Mouse (Mus musculus) forebrain, embryonic 14.5 days (tissue): ENCODE data around the gene Rab11fip3. TPM values are rescaled to one million over a fixed set of nuclear protein-coding genes. Genes with fewer than 3 reads are reported as not detected.

Experiments used
- ATAC-seq: fragments of 200-750 bp; cut with Nextera tagmentation; 2 replicates; pipeline ENCODE4 v1.8.0; 2017; ENCODE audit warnings: mild to moderate bottlenecking, moderate library complexity
- DNase-seq: peaks from one replicate; pipeline ENCODE4 v3.0.0-alpha.2; 2015; ENCODE audit warnings: low spot score
- H3K27ac ChIP-seq: fragments of 300-500 bp; sonication (generic); 2 replicates; pipeline ENCODE4 v1.5.1; 2014; ENCODE audit warnings: low read depth, mild to moderate bottlenecking, control low read depth, low read length, moderate library complexity
- H3K27me3 ChIP-seq: fragments of 300-500 bp; sonication (generic); replicated peaks from 2 replicates; pipeline ENCODE4 v1.6.1; 2014; ENCODE audit warnings: low read length, control low read depth, mixed read lengths; ENCODE audit not compliant: control insufficient read depth, insufficient read depth
- H3K36me3 ChIP-seq: fragments of 300-500 bp; sonication (generic); 2 replicates; pipeline ENCODE4 v1.6.1; 2014; ENCODE audit warnings: low read length, control low read depth; ENCODE audit not compliant: control insufficient read depth, insufficient read depth
- H3K4me1 ChIP-seq: fragments of 300-500 bp; sonication (generic); 2 replicates; pipeline ENCODE4 v1.6.1; 2014; ENCODE audit warnings: antibody characterized with exemption, low read length, control low read depth; ENCODE audit not compliant: control insufficient read depth, insufficient read depth
- H3K4me2 ChIP-seq: fragments of 300-500 bp; sonication (generic); 2 replicates; pipeline ENCODE4 v1.6.1; 2014; ENCODE audit warnings: mild to moderate bottlenecking, control low read depth, low read length
- H3K4me3 ChIP-seq: fragments of 300-500 bp; sonication (generic); 2 replicates; pipeline ENCODE4 v1.5.1; 2014; ENCODE audit warnings: low read depth, low read length, control low read depth
- H3K9ac ChIP-seq: fragments of 300-500 bp; sonication (generic); 2 replicates; pipeline ENCODE4 v1.6.1; 2014; ENCODE audit warnings: mild to moderate bottlenecking, low read length, control low read depth, moderate library complexity
- H3K9me3 ChIP-seq: fragments of 300-500 bp; sonication (generic); replicated peaks from 2 replicates; pipeline ENCODE4 v1.6.1; 2016; ENCODE audit warnings: low read length, control low read depth, mixed read lengths; ENCODE audit not compliant: control insufficient read depth
- WGBS: fragments of 180-500 bp; shearing (Covaris S2); extraction: QIAGEN DNeasy Blood & Tissue Kit; methylation state at CpG from one replicate; pipeline ENCODE4 v1.1.7; 2014; 5-methylcytosine and 5-hydroxymethylcytosine counted together
- polyA plus RNA-seq: library from polyadenylated mRNA; unstranded; fragments of >200 nt; fragmentation: Nextera tagmentation; extraction: Ambion mirVana; gene quantifications from 2 replicates; pipeline ENCODE4 v1.2.1, GENCODE M21; 2014

Rab11fip3 gene
- polyA plus RNA-seq, 1 experiment from 2014 or later = 15.2 TPM

DNA sequence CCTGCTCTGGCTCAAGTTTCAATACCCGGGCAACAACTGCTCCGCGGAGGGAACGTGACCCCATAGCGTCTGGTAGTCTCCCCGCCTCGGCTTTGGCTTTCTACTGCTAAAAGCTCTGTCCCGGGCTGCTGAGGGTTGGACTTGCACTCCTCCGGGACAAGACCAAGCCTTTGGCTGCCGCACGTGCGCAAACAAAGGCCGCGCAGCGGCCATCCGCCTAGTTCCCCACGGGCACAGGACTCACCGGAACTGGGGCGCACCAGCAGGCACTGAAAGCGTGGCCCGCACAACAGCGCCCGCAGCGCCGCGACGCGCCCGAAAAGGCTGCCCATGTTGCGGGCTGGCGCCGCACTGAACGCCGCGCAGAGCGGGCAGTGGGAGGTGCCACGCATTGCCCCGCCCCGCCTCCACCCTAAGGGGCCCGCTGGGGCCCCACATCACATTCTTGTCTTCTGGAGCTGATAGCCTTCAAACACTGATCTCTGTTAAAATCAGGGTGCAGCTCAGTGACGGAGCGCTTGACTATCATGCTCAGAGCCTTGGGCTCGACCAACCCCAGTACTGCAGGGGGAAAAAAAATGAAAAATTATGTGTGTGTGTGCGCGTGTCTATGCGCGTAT is 25.9 kb upstream of the Rab11fip3 start, which contains the start of gene Nme4:
Gene Nme4 (minus strand): TSS at position 482 of the 620 bp plus-strand sequence.
- H3K27ac ChIP-seq = peak within 1 kb of the TSS; percentile 49
- H3K9ac ChIP-seq = peak within 1 kb of the TSS; percentile 87
- peak within 1 kb of the TSS; percentile 81 for H3K4me2 ChIP-seq
- H3K36me3 ChIP-seq = no peaks in the 10 kb centered on the region
- peaks cover 4% of the 10 kb centered on the region; the same call in 1 of the 2 replicates for H3K4me1 ChIP-seq
- no peaks in the 10 kb centered on the region for H3K9me3 ChIP-seq
- DNase-seq (peak; percentile 68), ATAC-seq (peak; percentile 87)
- 3% methylated on average over 47 of the region's 47 CpGs for WGBS
- peak within 1 kb of the TSS; percentile 52 for H3K4me3 ChIP-seq
- no peaks in the 10 kb centered on the region for H3K27me3 ChIP-seq

DNA sequence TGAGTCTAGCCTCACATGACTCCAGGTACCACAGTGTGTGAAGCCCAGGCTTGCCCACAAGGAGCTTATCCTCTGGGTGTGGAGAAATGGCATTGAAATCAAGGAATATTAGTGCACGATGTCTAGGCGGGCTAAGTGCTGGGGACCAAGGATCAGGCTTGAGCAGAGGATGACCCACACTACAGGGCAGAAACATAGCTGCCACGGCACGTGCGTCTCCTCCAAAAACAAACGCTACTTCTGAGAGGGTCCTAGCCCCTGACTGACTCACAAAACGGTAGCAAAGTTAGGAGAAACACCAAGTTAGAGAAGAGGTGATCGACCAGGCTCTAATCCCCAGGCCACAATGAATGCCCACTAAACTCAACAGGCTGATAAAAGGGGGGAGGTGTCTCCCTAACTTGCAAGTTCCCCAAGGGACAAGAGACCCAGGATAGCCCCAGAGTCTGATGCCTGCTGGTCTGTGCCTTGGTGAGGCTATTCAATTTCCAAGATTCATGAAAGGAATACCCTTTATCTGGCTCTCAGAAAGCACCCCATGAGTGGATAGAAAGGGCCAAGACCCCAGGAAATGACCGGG is 25.3 kb upstream of the Rab11fip3 start:
- ATAC-seq (0 out of 2 replicates have a peak, but pooled peaks have one; percentile 1), DNase-seq (no peak)
- Histone ChIP-seq H3K27me3 (no peaks in the 10 kb centered on the region), H3K4me2 (peak overlapping the region; percentile 81), H3K9me3 (no peaks in the 10 kb centered on the region), H3K36me3 (no peaks in the 10 kb centered on the region), H3K4me1 (peaks cover 7% of the 10 kb centered on the region; the same call in 1 of the 2 replicates), H3K4me3 (peak overlapping the region; percentile 52), H3K9ac (peak overlapping the region; percentile 87), H3K27ac (peak overlapping the region; percentile 49; the same call in 1 of the 2 replicates)
- 27% methylated on average over 9 of the region's 9 CpGs for WGBS

DNA sequence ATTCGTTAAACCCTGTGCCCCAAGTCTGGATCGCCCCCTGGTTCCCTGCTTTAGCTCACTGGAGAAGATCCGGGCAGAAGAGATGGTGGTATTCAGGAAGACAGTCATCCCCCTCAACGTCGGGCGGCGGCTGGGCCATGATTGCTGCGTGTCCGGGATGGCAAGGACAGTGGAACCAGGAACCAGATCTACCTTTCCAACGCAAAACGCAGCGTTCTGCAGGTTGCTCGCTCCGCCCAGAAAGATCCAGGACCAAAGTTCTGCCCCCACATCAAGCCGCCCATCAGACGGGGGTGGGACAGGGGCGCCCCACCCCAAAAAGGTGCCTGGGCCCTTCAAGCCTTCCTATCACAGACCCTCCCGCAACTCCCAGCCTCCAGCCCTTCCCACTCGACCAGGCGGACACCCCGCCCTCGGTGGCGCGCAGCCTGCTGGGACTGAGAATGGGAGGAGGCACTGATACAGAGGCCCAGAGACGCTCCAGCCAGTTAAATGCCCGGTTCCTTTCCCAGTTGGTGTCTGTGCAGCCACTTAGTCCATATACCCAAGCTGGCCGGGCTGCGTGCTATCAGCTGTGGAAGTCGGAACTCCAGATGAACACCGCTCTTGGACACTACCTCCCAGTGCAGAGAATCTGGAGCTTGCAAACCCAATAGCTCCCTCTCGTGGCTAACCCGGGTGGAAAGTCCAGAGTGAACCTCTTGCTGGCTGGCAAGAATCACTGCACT is 20.7 kb upstream of the Rab11fip3 start, which contains the start of gene Decr2:
Gene Decr2 (minus strand): TSS at position 433 of the 728 bp plus-strand sequence.
- ATAC-seq (peak; percentile 85), DNase-seq (peak; percentile 96)
- Histone ChIP-seq H3K36me3 (no peaks in the 10 kb centered on the region), H3K4me2 (peak within 1 kb of the TSS; percentile 84), H3K27me3 (no peaks in the 10 kb centered on the region), H3K27ac (peak within 1 kb of the TSS; percentile 76), H3K9me3 (no peaks in the 10 kb centered on the region), H3K9ac (peak within 1 kb of the TSS; percentile 77), H3K4me3 (peak within 1 kb of the TSS; percentile 50), H3K4me1 (peaks cover 7% of the 10 kb centered on the region; the same call in 1 of the 2 replicates)
- 3% methylated on average over 28 of the region's 32 CpGs for WGBS

DNA sequence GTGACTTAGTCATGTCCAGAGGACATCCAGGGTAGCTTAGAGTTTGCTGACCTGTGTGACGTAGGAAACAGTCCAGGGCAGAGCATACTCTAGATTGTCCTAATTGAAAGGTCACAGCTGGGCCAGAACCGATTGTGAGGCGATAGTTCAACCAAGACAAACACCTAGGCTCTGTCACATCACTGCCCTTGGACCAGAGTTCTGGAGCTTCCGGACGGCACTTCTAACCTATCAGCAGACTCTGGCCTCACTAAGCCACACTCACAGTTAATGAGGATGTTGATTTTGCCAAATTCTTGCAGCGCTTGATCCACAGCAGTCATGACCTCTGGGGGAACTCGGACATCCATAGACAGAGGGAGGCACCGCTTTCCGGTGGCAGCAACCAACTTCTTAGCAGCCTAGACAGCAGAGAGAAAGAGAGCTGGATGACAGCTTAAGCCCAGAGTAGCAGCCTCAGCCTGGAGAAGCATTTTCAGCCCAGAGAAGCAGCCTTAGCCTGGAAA is 17.8 kb upstream of the Rab11fip3 start:
- Histone ChIP-seq H3K4me3 (no peak overlapping the region), H3K4me1 (peaks cover 3% of the 10 kb centered on the region; the same call in 1 of the 2 replicates), H3K36me3 (no peaks in the 10 kb centered on the region), H3K9me3 (no peaks in the 10 kb centered on the region), H3K4me2 (no peak overlapping the region), H3K27me3 (no peaks in the 10 kb centered on the region), H3K27ac (no peak overlapping the region), H3K9ac (no peak overlapping the region)
- ATAC-seq (no peak), DNase-seq (no peak)
- 97% methylated on average over 9 of the region's 9 CpGs for WGBS

DNA sequence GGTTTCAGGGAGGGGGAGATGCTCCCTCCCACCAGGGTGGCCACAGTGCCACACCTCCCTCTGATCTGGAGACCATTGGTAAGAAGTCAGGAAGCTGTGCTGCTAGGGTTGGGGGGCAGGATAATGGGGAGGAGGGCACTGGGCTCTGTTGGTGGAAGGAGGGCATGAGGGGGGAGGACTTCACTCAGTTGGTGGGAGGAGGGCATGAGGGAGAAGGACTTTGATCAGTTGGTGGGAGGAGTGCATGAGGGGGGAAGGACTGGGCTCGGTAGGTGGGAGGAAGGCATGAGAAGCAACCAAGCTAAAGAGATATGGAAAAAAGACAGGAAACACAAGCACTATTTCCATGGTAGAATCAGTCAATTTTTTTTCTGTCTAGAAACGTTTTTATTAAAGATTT is 11.5 kb upstream of the Rab11fip3 start:
- WGBS = 45% methylated on average over 2 of the region's 2 CpGs
- no peak for DNase-seq
- no peaks in the 10 kb centered on the region for H3K4me1 ChIP-seq
- H3K36me3 ChIP-seq = 0 out of 2 replicates have a peak, but pooled peaks cover 4% of the 10 kb centered on the region
- ATAC-seq = no peak
- H3K4me2 ChIP-seq = no peak overlapping the region
- H3K27ac ChIP-seq = no peak overlapping the region
- H3K9me3 ChIP-seq = no peaks in the 10 kb centered on the region
- no peak overlapping the region for H3K4me3 ChIP-seq
- no peaks in the 10 kb centered on the region for H3K27me3 ChIP-seq
- no peak overlapping the region for H3K9ac ChIP-seq

DNA sequence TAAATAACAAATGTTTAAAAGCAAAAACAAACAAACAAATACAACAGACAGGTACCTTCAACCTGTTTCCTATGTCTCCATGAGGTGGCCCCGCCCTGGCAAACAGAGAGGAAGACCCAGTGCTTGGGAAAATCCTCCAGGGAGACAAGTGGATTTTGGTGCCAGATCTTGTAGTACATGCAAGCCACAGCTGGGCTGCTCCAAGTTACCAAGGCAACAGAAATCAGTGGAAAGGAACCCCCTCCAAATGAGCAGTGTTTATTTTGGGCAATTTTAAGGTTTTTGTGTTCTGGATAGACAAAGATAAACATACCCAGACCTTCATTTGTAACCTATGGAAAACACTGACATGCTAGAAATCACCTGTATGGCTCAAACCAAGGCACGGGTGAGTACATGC is 9.5 kb upstream of the Rab11fip3 start:
- DNase-seq (peak; percentile 28), ATAC-seq (no peak)
- Histone ChIP-seq H3K9me3 (no peaks in the 10 kb centered on the region), H3K36me3 (0 out of 2 replicates have a peak, but pooled peaks cover 4% of the 10 kb centered on the region), H3K27ac (no peak overlapping the region), H3K4me1 (no peaks in the 10 kb centered on the region), H3K9ac (no peak overlapping the region), H3K4me2 (no peak overlapping the region), H3K27me3 (no peaks in the 10 kb centered on the region), H3K4me3 (no peak overlapping the region)
- WGBS = 70% methylated on average over 2 of the region's 2 CpGs

DNA sequence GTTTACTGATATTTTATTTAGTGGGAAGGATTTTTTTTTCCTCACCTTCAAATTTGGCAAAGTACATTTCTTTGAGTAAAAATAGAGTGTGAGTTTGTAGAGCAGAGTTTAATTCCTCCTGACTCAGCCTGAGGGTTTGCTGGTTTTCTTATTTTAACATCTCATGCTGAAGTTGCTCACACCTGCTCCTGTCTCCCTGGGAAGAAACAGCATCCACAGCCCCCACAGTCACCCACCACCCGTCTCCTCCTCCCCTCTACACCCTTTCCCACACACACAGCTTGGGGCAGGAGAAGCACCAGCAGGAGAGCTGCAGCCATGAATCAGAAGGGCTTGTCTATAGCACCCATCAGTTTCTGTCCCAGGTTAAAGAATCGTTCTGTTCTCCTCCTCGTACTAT is 5.9 kb upstream of the Rab11fip3 start:
- no peak for ATAC-seq
- WGBS = 69% methylated on average over 3 of the region's 3 CpGs

DNA sequence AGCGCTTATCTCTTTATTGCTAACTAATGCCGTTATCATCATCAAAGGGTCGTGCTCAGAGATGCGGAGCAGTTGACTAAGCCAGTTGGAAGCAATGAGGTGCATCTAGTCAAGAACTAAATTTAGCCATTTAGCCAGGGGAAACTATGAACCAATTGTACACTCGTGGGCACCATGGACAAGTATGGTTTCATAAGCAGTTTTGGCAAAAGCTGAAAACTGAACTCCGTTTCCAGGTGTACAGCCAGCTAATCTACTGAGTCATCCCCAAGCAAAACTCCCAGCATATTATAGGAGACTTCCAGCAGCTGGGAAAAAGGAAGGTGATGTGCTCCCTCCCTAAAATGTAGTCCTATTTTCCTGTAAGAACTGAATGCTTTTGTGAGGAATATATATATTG is 781 bp upstream of the Rab11fip3 start:
- 0 out of 2 replicates have a peak overlapping the region, but pooled peaks have one; percentile 13 for H3K9ac ChIP-seq
- no peaks in the 10 kb centered on the region for H3K27me3 ChIP-seq
- ATAC-seq (no peak), DNase-seq (no peak)
- H3K4me2 ChIP-seq = peak overlapping the region; percentile 100
- H3K4me1 ChIP-seq = peaks cover 22% of the 10 kb centered on the region
- peak overlapping the region; percentile 67 for H3K4me3 ChIP-seq
- 41% methylated on average over 6 of the region's 6 CpGs for WGBS
- peaks cover 2% of the 10 kb centered on the region for H3K36me3 ChIP-seq
- H3K27ac ChIP-seq = no peak overlapping the region
- H3K9me3 ChIP-seq = no peaks in the 10 kb centered on the region

More for the DNA sequence above, 5.9 kb upstream of the Rab11fip3 start:
- Histone ChIP-seq H3K27ac (no peak overlapping the region), H3K9ac (no peak overlapping the region), H3K9me3 (no peaks in the 10 kb centered on the region), H3K4me1 (no peaks in the 10 kb centered on the region), H3K4me3 (no peak overlapping the region), H3K4me2 (no peak overlapping the region), H3K27me3 (no peaks in the 10 kb centered on the region), H3K36me3 (no peaks in the 10 kb centered on the region)
- no peak for DNase-seq
